Mouse (Mus musculus) liver, embryonic 11.5 days (tissue): ENCODE data around the gene Abhd5. TPM values are rescaled to one million over a fixed set of nuclear protein-coding genes. Genes with fewer than 3 reads are reported as not detected.
A peak's percentile ranks its signal among the peaks of the same experiment; 100 is the strongest.

Source experiments
- ATAC-seq: fragments of 200-750 bp; cut with Nextera tagmentation; replicated peaks from 2 replicates; pipeline ENCODE4 v1.8.0; 2017; ENCODE audit warnings: moderate number of reproducible peaks, mild to moderate bottlenecking, moderate TSS enrichment, moderate library complexity; ENCODE audit not compliant: low FRiP score
- DNase-seq: peaks from one replicate; pipeline ENCODE4 v3.0.0-alpha.2; 2017; ENCODE audit warnings: low spot score
- H3K27ac ChIP-seq: fragments of 300-500 bp; sonication (generic); 2 replicates; pipeline ENCODE4 v1.5.1; 2014; ENCODE audit warnings: mild to moderate bottlenecking, low read depth, low read length, control low read depth
- H3K27me3 ChIP-seq: fragments of 300-500 bp; sonication (generic); replicated peaks from 2 replicates; pipeline ENCODE4 v1.6.1; 2014; ENCODE audit warnings: low read length, mixed read lengths; ENCODE audit not compliant: control insufficient read depth, insufficient read depth
- H3K36me3 ChIP-seq: fragments of 300-500 bp; sonication (generic); 2 replicates; pipeline ENCODE4 v1.6.1; 2014; ENCODE audit warnings: mild to moderate bottlenecking, low read length, moderate library complexity, mixed read lengths; ENCODE audit not compliant: control insufficient read depth, insufficient read depth
- H3K4me1 ChIP-seq: fragments of 300-500 bp; sonication (generic); replicated peaks from 2 replicates; pipeline ENCODE4 v1.6.1; 2014; ENCODE audit warnings: low read length, mixed read lengths; ENCODE audit not compliant: control insufficient read depth, insufficient read depth
- H3K4me2 ChIP-seq: fragments of 300-500 bp; sonication (generic); 2 replicates; pipeline ENCODE4 v1.6.1; 2014; ENCODE audit warnings: mild to moderate bottlenecking, control low read depth, moderate library complexity
- H3K4me3 ChIP-seq: fragments of 300-500 bp; sonication (generic); 2 replicates; pipeline ENCODE4 v1.5.1; 2014; ENCODE audit warnings: low read depth, low read length, control low read depth
- H3K9ac ChIP-seq: fragments of 300-500 bp; sonication (generic); 2 replicates; pipeline ENCODE4 v1.6.1; 2014; ENCODE audit warnings: low read depth, low read length, control low read depth
- H3K9me3 ChIP-seq: fragments of 300-500 bp; sonication (generic); 2 replicates; pipeline ENCODE4 v1.6.1; 2016; ENCODE audit warnings: low read length, inconsistent platforms, mixed read lengths; ENCODE audit not compliant: control insufficient read depth
- whole genome bisulfite sequencing: fragments of 180-500 bp; shearing (Covaris S2); extraction: QIAGEN DNeasy Blood & Tissue Kit; methylation state at CpG from one replicate; pipeline ENCODE4 v1.1.7; 2014; 5-methylcytosine and 5-hydroxymethylcytosine counted together
- polyA plus RNA-seq: library from polyadenylated mRNA; unstranded; fragments of >200 nt; fragmentation: Nextera tagmentation; extraction: Ambion mirVana; gene quantifications from 2 replicates; pipeline ENCODE4 v1.2.1, GENCODE M21; 2014

Abhd5 gene
- polyA plus RNA-seq, 1 experiment from 2014 or later: 24.2 TPM

- WGBS: 55% methylated on average over 6 of the region's 6 CpGs
Observed at GRCm38 (mm10) chr9:122423146-122423545, 71.7 kb downstream of the Abhd5 start.

GRCm38 (mm10) chr9:122424941-122425608 is 73.7 kb downstream of the Abhd5 start:
- H3K9ac ChIP-seq: no peak overlapping the region
- H3K4me3 ChIP-seq: no peak overlapping the region
- no peaks in the 10 kb centered on the region for H3K4me1 ChIP-seq
- peak overlapping the region; percentile 15; the same call in 1 of the 2 replicates for H3K4me2 ChIP-seq
- no peaks in the 10 kb centered on the region for H3K27me3 ChIP-seq
- no peaks in the 10 kb centered on the region for H3K36me3 ChIP-seq
- ATAC-seq (no peak), DNase-seq (no peak)
- no peaks in the 10 kb centered on the region for H3K9me3 ChIP-seq
- no peak overlapping the region for H3K27ac ChIP-seq
- WGBS: 38% methylated on average over 14 of the region's 14 CpGs

More at GRCm38 (mm10) chr9:122423146-122423545, 71.7 kb downstream of the Abhd5 start:
- Histone ChIP-seq H3K4me3 (no peak overlapping the region), H3K9ac (no peak overlapping the region), H3K27ac (no peak overlapping the region), H3K36me3 (no peaks in the 10 kb centered on the region), H3K4me1 (no peaks in the 10 kb centered on the region), H3K4me2 (no peak overlapping the region), H3K27me3 (no peaks in the 10 kb centered on the region), H3K9me3 (no peaks in the 10 kb centered on the region)
- no peak for ATAC-seq
- no peak for DNase-seq

- no peak overlapping the region for H3K27ac ChIP-seq
- no peak overlapping the region for H3K4me2 ChIP-seq
- H3K36me3 ChIP-seq: no peaks in the 10 kb centered on the region
- H3K27me3 ChIP-seq: no peaks in the 10 kb centered on the region
- ATAC-seq (no peak), DNase-seq (no peak)
- H3K9me3 ChIP-seq: no peaks in the 10 kb centered on the region
- 81% methylated on average over 12 of the region's 12 CpGs for WGBS
- no peak overlapping the region for H3K9ac ChIP-seq
- H3K4me1 ChIP-seq: no peaks in the 10 kb centered on the region
- H3K4me3 ChIP-seq: no peak overlapping the region
Observed at GRCm38 (mm10) chr9:122429058-122429649, 77.7 kb downstream of the Abhd5 start.

DNA sequence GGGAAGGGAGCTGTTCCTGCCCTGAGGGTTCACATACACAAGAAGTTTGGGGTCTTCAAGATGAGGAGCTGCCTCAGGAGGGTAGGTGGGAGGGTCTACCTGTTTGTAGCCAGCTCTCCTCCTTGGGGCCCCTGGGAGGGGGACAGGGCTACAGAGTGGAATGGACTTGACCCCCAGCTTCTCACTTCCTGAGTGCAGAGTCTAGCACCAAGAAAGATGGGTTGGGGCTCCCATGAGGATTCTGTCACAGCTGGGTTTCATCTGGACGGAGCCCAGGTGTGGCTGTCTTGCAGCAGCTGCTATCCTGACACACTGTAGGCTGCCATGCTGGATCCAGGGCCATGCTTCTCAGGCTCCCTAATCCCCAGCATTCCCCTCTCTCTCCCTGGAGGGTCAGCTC is 78.3 kb downstream of the Abhd5 start:
- DNase-seq (no peak), ATAC-seq (no peak)
- H3K36me3 ChIP-seq: no peaks in the 10 kb centered on the region
- H3K4me3 ChIP-seq: no peak overlapping the region
- WGBS: 61% methylated on average over 1 of the region's 1 CpGs
- H3K4me2 ChIP-seq: no peak overlapping the region
- no peak overlapping the region for H3K9ac ChIP-seq
- H3K27ac ChIP-seq: no peak overlapping the region
- no peaks in the 10 kb centered on the region for H3K9me3 ChIP-seq
- H3K27me3 ChIP-seq: no peaks in the 10 kb centered on the region
- no peaks in the 10 kb centered on the region for H3K4me1 ChIP-seq

Other genes starting within 250 kb of the Abhd5 start
- 27.0 and 34.1 TPM in 2 replicates for gene Snrk, start 234.3 kb upstream of the Abhd5 start, polyA plus RNA-seq
- 15.4 and 16.9 TPM in 2 replicates for gene Ano10, start 57.2 kb upstream of the Abhd5 start, polyA plus RNA-seq